Mouse (Mus musculus): ENCODE measurements around the gene AC140267.1.

GRCm38 (mm10) chr15:80216480-80216820 is 19.2 kb upstream of the AC140267.1 start:
- TF ChIP-seq CTCF (IDR thresholded peaks at IDR 0.05) (no peak), EP300 (IDR thresholded peaks at IDR 0.05) (no peak)

Data from lung, postnatal 0 days (tissue).